Mouse (Mus musculus) liver, embryonic 15.5 days (tissue): ENCODE data around the gene Trappc6b. TPM values are rescaled to one million over a fixed set of nuclear protein-coding genes. Genes with fewer than 3 reads are reported as not detected.

Experiments used
- ATAC-seq: fragments of 200-750 bp; cut with Nextera tagmentation; 2 replicates; pipeline ENCODE4 v1.8.0; 2017; ENCODE audit warnings: moderate number of reproducible peaks, mild to moderate bottlenecking, moderate library complexity; ENCODE audit not compliant: insufficient read depth
- H3K27ac ChIP-seq: fragments of 300-500 bp; sonication (generic); replicated peaks from 2 replicates; pipeline ENCODE4 v1.5.1; 2015; ENCODE audit warnings: mild to moderate bottlenecking, inconsistent platforms
- H3K27me3 ChIP-seq: fragments of 300-500 bp; sonication (generic); 2 replicates; pipeline ENCODE4 v1.6.1; 2015; ENCODE audit warnings: mild to moderate bottlenecking, inconsistent platforms
- H3K36me3 ChIP-seq: fragments of 300-500 bp; sonication (generic); replicated peaks from 2 replicates; pipeline ENCODE4 v1.6.1; 2015; ENCODE audit warnings: moderate library complexity, mild to moderate bottlenecking, inconsistent platforms
- H3K4me1 ChIP-seq: fragments of 300-500 bp; sonication (generic); replicated peaks from 2 replicates; pipeline ENCODE4 v1.6.1; 2015; ENCODE audit warnings: inconsistent platforms
- H3K4me2 ChIP-seq: fragments of 300-500 bp; sonication (generic); 2 replicates; pipeline ENCODE4 v1.6.1; 2015; ENCODE audit warnings: moderate library complexity, mild to moderate bottlenecking, inconsistent platforms
- H3K4me3 ChIP-seq: fragments of 300-500 bp; sonication (generic); replicated peaks from 2 replicates; pipeline ENCODE4 v1.5.1; 2015; ENCODE audit warnings: mild to moderate bottlenecking, inconsistent platforms
- H3K9ac ChIP-seq: fragments of 300-500 bp; sonication (generic); 2 replicates; pipeline ENCODE4 v1.6.1; 2015; ENCODE audit warnings: moderate library complexity, mild to moderate bottlenecking, inconsistent platforms
- H3K9me3 ChIP-seq: fragments of 300-500 bp; sonication (generic); replicated peaks from 2 replicates; pipeline ENCODE4 v1.6.1; 2016; ENCODE audit warnings: inconsistent platforms
- WGBS: fragments of 180-500 bp; shearing (Covaris S2); methylation state at CpG from one replicate; pipeline ENCODE4 v1.1.7; 2015; ENCODE audit warnings: mixed read lengths; ENCODE audit not compliant: insufficient replicate concordance; 5-methylcytosine and 5-hydroxymethylcytosine counted together
- polyA plus RNA-seq: library from polyadenylated mRNA; unstranded; fragments of >200 nt; fragmentation: Nextera tagmentation; extraction: Ambion mirVana; gene quantifications from 2 replicates; pipeline ENCODE4 v1.2.1, GENCODE M21; 2015

The Trappc6b gene
- polyA plus RNA-seq, 1 experiment from 2014 or later, result 46.7 TPM

DNA sequence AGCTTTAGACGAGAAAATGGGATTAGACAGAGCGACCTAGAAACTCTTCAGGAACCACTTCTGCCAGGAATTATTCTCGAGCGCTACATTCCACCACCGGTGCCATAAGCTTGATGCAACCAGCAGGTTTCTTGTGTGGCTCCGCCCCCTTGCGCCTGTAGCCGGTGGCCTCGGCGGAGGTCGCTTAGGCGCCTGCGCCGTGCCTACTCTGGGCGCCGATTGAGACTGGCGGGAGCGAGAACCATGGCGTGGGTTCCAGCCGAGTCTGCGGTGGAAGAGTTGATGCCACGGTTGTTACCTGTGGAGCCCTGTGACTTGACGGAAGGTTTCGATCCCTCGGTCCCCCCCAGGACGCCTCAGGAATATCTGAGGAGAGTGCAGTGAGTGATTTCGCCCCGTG, 48.0 kb downstream of the Trappc6b start, which contains the start of gene Gemin2:
TSS of gene Gemin2 (plus strand) at position 160 of the 400 bp plus-strand sequence.
- Histone ChIP-seq H3K4me3 (peak within 1 kb of the TSS; percentile 76), H3K27ac (peak within 1 kb of the TSS; percentile 98), H3K9me3 (no peaks in the 10 kb centered on the region), H3K27me3 (no peaks in the 10 kb centered on the region), H3K36me3 (peaks cover 26% of the 10 kb centered on the region), H3K9ac (peak within 1 kb of the TSS; percentile 77), H3K4me1 (peaks cover 28% of the 10 kb centered on the region), H3K4me2 (peak within 1 kb of the TSS; percentile 81)
- under 1% methylated on average over 28 of the region's 28 CpGs for WGBS
- peak; percentile 65 for ATAC-seq

DNA sequence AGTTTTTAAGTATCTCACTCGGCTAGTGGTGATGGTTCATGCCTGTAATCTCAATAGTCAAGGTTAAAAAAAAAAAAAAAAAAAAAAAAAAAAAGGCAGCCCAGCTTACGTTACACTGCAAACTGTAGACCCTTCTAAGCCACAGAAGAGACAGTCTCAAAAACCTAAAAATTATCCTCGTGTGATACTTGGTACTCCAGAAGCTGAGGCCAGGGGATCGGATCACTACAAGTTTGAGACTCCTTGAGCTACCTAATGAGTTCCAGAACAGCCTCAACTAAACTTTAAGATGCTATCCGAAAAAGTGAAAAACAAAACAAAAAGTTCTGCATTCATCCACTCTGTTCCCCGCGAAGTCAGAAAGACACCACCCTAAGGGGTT, 48.6 kb downstream of the Trappc6b start:
- Histone ChIP-seq H3K4me3 (peak overlapping the region; percentile 76), H3K27ac (peak overlapping the region; percentile 98), H3K4me2 (peak overlapping the region; percentile 81), H3K9ac (peak overlapping the region; percentile 77), H3K4me1 (peaks cover 28% of the 10 kb centered on the region), H3K36me3 (peaks cover 21% of the 10 kb centered on the region), H3K9me3 (no peaks in the 10 kb centered on the region), H3K27me3 (no peaks in the 10 kb centered on the region)
- under 1% methylated on average over 7 of the region's 7 CpGs for WGBS
- no peak for ATAC-seq

- H3K27me3 ChIP-seq, result no peaks in the 10 kb centered on the region
- peaks cover 28% of the 10 kb centered on the region for H3K4me1 ChIP-seq
- H3K36me3 ChIP-seq, result peaks cover 18% of the 10 kb centered on the region
- under 1% methylated on average over 48 of the region's 48 CpGs for WGBS
- H3K9me3 ChIP-seq, result no peaks in the 10 kb centered on the region
- H3K27ac ChIP-seq, result peak within 1 kb of the TSS; percentile 98
- peak; percentile 93 for ATAC-seq
- H3K9ac ChIP-seq, result peak within 1 kb of the TSS; percentile 85
- peak within 1 kb of the TSS; percentile 91 for H3K4me2 ChIP-seq
- H3K4me3 ChIP-seq, result peak within 1 kb of the TSS; percentile 76
Observed at GRCm38 (mm10) chr12:59011844-59012709, 49.2 kb downstream of the Trappc6b start, which contains the start of gene Sec23a. Sec23a (minus strand) TSS chr12:59012017.

DNA sequence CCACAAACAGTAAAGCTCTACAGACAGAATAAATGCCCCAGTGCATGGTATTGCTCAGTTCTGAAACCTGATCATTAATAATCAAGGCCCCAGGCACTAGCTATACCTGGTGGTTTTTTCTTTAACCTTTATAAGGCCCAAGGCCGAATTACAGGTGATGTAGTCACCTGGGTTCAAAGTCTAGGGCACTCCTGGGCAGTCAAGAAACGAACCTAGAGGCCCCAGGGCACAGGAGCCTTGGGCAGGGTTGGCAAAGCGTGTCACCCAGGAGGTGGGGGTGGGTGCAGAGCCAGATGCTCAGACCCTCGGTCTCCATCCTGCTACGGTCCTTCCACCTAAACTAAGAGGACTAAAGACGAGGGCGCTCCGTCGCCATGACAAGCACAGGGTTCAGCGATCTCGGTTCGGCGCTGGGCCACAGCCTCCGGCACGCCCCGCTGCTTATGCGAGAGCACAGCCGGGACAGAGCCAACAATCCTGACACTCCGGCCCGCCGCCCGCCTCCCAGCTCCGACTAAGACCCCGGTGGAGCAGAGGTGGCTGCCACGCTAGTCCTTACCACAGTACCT, 49.9 kb downstream of the Trappc6b start:
- Histone ChIP-seq H3K4me3 (peak overlapping the region; percentile 76), H3K27ac (peak overlapping the region; percentile 98), H3K4me1 (peaks cover 28% of the 10 kb centered on the region), H3K27me3 (no peaks in the 10 kb centered on the region), H3K36me3 (peaks cover 22% of the 10 kb centered on the region), H3K9me3 (no peaks in the 10 kb centered on the region), H3K4me2 (peak overlapping the region; percentile 91), H3K9ac (peak overlapping the region; percentile 85)
- peak; percentile 66 for ATAC-seq
- under 1% methylated on average over 25 of the region's 25 CpGs for WGBS

DNA sequence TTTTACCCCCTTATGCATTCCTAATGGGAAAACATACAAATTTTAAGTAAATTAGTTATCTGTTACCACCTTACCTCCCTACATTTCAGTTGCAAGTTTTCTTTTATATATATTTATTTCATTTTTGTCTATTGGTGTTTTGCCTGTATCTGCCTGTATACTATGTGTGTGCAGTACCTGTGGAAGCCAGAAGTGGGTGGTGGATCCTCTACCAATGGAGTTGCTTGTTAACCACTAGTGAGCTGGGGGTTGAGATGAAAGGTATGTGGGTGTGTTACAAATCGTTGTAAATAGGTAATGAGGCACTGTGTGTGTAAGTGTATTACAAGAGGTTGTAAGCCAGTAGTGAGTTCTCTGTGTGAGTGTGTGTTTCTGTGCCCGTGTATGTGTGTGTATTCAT, 50.8 kb downstream of the Trappc6b start:
- H3K4me3 ChIP-seq, result peak overlapping the region; percentile 76
- ATAC-seq, result no peak
- H3K4me2 ChIP-seq, result peak overlapping the region; percentile 91
- H3K36me3 ChIP-seq, result peaks cover 18% of the 10 kb centered on the region
- H3K27me3 ChIP-seq, result no peaks in the 10 kb centered on the region
- no peak overlapping the region for H3K9ac ChIP-seq
- H3K9me3 ChIP-seq, result no peaks in the 10 kb centered on the region
- peaks cover 28% of the 10 kb centered on the region for H3K4me1 ChIP-seq
- WGBS, result 54% methylated on average over 2 of the region's 2 CpGs
- H3K27ac ChIP-seq, result no peak overlapping the region

Other genes starting within 250 kb of the Trappc6b start
- gene Sec23a, start 49.5 kb downstream of the Trappc6b start, polyA plus RNA-seq, result 25.1 and 25.7 TPM in 2 replicates
- gene Gemin2, start 48.1 kb downstream of the Trappc6b start, polyA plus RNA-seq, result 15.7 and 17.7 TPM in 2 replicates
- gene Pnn, start 5.4 kb upstream of the Trappc6b start, polyA plus RNA-seq, result 28.5 and 34.7 TPM in 2 replicates
- gene Mia2, start 34.3 kb upstream of the Trappc6b start, polyA plus RNA-seq, result 45.0 and 46.1 TPM in 2 replicates
- 7.6 and 7.8 TPM in 2 replicates for gene Fbxo33, start 158.3 kb upstream of the Trappc6b start, polyA plus RNA-seq